Mouse (Mus musculus): ENCODE measurements around the gene Dcaf8. TPM values are rescaled to one million over a fixed set of nuclear protein-coding genes. Genes with fewer than 3 reads are reported as not detected.

Gene Dcaf8
- total RNA-seq (2021), result 100 to 1,000 TPM; 132 to 146 TPM
- long read RNA-seq, experiment 1, transcript Dcaf8-202 (14 exons, 2,754 nt), result minor isoform, 85 of 329 reads
- long read RNA-seq, experiment 1, transcript Dcaf8-206 (14 exons, 2,859 nt), result major isoform, 194 of 329 reads
- long read RNA-seq, experiment 1, partial matches to known transcripts, result 18 of 329 reads
- long read RNA-seq, experiment 1, other reads (novel, unspliced or antisense), result 32 of 329 reads
- long read RNA-seq, experiment 2, full-length matches to known transcripts, result 246 of 283 reads
- long read RNA-seq, experiment 2, partial matches to known transcripts, result 18 of 283 reads
- long read RNA-seq, experiment 2, other reads (novel, unspliced or antisense), result 19 of 283 reads

DNA sequence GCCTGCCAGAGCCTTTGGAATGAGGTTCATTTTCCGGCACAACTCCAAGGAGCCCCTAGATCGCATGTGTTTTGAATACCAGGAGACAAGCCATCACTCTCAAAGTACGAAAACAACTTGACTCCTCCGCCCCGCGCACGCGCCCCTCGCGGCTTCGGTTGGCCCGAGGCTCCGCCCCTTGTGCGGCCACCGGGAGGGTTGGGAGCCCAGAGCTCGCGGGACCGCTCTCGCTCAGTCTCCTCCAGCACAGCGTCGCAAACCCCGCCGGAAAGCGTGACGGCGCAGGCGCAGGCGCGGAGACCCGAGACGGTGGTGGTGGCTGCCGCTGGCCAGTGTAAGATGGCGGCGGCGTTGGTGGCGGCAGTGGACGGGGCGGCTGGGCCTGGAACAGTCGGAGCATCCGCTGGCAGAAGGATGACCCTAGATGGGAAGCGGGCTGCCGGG lies at the start of gene Dcaf8:
TSS of gene Dcaf8 (plus strand) at position 250 of the 444 bp plus-strand sequence.
- peak; percentile 98 for DNase-seq

DNA sequence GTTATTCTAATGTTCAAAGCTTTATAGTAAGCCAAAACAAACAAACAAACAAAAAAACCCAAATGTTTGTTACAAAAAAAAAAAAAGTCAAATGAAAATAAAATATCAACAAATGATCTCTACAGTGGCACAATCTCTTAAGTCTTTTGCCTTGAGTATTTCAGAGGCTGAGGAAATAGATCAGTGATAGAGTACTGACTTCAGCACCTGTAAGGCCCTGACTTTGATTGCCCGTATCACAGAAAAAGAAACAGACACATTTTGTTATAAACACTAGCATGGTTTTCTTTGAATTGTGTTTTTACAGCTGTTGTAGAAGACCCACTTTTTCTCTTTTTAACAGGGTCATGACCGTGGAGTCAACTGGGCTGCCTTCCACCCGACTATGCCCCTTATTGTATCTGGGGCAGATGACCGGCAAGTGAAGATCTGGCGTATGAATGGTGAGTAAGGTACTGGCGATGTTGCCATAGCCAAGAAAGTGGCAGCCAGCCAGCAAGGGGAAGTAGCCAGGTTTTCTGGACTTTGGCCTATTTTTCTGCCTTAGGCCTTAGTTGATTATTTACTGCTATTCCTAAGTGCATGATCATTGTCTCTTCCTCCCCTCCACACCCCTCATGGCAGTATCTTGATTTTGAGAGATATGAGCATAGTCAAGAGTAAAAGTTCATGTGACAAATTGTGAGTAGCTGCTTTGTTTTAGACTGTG lies 48.4 kb upstream of the Dcaf8 start:
- no peak for DNase-seq

DNA sequence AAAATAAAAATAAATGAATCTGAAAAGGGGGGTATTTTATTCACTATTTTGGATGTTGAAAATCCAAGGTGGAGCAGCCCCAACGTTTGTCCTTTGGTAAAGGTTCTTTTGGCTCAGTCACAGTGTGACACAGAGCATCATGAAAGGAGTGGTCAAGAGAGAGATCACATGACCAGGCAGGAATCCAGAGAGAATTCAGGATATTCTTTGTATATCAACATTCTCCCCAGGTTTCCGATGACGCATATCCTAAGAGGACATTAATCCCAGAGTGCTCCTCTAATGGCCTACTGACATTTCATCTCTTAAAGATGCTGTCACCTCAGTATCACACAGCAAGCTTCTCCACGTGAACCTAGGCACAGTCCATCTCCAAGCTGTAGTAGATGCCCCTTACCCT lies 44.3 kb upstream of the Dcaf8 start:
- DNase-seq, result no peak

DNA sequence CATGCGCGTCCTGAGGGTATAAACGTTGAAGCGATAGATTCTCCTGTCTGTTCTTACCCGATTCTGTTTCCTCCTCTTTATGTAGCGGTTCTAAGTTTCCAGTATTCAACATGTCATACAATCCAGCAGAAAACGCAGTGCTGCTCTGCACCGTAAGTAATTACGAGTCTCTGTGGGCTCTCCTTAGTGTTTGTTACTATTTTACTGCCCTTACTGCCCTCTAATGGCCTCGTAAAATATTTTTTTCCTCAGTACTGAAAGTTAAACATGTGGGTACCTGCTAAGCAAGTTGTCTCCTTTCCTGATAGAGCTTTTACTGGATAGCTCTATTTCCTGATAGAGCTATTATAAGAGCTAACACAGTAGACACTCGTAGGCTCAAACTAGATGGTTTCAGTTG lies 42.8 kb upstream of the Dcaf8 start:
- no peak for DNase-seq

DNA sequence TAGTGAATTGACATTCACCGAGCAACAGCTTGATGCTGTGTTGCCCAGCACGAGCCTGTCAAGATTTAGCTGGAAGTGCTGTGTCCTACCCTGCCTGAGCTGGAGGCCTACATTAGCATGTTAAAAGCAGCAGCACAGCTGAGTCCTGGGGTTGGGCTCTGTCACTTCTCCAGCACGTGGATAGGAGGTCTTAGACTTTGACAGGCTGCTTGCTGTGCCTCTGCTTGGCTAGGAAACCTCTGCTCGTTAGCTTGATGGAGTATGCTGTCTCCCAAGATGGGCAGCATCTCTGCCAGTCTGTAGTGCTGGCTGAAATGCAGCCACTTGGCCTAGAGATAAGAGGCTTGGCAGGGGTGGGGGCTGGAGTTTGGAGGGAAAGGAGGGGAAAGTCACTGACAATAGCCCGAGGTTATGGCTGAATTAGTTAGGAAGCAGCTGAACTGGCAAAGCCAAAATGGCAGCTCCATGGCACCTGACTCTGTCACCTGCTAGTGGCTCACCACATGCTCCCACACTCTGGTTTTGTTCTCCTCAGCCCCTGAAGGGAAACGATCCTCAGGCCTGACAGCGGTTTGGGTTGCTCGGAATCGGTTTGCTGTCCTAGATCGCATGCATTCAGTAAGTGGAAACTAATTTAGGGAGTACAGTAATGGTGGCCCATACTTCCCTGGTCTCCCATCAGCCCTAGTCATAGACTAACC lies 40.0 kb upstream of the Dcaf8 start:
- no peak for DNase-seq

DNA sequence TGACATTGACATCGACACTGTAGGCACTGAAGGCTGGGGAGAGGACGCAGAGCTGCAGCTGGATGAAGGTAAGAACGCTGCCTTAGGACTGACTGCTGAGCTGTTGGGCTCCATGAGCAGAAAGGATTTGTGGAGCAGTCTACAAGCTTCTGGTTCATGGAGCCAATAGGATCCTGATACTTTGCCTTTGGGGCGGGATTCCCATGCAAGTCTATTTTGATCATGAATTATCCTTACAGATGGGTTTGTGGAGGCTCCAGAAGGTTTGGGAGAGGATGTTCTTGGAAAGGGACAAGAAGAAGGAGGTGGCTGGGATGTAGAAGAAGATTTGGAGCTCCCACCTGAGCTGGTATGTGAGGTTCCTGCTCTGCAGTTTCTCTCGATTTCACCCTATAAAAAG lies 30.9 kb upstream of the Dcaf8 start:
- DNase-seq, result no peak

DNA sequence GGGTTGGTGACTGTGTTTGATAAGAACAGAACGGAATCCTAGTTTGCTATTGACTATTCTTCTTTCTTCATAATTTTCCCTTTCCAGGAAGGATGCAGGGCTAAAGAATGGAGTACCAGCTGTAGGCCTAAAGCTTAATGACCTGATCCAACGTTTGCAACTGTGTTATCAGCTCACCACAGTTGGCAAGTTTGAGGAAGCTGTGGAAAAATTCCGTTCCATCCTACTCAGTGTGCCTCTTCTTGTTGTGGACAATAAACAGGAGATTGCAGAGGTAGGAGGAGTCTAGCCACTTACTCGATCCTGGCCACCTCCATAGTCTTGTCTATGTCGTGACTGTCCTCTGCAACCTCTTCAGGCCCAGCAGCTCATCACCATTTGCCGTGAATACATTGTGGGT lies 28.8 kb upstream of the Dcaf8 start:
- no peak for DNase-seq

DNA sequence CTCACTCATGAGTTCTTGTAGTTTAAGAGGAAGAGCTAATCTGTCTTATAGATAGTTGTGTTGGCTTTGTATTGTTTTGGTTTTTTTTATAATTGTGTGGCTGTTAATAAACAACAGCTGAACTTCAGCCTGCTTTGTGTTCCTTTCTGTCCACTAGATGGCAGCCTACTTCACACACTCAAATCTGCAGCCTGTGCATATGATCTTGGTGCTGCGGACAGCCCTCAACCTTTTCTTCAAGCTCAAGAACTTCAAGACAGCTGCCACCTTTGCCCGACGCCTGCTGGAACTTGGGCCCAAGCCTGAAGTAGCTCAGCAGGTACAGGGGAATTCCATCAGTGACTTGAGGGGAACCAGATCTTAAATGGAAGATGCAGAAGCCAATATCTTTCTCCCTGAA lies 28.2 kb upstream of the Dcaf8 start:
- no peak for DNase-seq

DNA sequence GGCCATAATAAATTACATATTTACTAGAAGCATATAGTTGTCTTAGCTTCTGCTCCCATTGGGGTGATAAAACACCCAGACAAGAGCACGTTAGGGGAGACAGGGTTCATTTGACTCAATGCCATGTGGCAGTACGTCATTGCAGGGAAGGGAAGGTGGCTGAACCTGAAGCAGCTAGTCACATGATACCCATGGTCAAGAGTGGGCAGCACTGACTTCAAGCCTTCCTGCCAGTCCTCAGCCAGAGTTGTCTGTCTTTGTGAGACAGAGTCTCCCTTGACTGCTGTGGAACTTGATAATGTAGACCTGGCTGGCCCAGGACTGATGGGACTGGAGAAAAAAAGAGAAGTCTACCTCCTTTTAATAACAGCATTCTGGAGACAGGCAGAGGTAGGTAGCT lies 25.2 kb upstream of the Dcaf8 start:
- no peak for DNase-seq

DNA sequence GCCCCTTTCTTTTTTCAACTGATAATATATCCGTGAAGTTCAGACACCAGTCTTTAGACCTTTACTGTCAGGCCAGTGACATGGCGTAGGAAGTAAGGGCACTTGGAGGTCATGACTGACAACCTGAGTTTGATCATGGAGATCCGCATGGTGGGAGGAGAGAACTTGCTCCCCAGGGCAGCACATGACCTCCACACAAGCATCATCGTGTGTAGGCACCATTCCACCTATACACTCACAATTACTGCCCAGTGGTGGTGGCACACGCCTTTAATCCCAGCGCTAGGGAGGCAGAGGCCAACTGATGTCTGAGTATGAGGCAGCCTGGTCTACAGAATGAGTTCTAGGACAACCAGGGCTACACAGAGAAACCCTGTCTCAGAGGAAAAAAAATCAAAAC lies 23.3 kb upstream of the Dcaf8 start:
- no peak for DNase-seq

DNA sequence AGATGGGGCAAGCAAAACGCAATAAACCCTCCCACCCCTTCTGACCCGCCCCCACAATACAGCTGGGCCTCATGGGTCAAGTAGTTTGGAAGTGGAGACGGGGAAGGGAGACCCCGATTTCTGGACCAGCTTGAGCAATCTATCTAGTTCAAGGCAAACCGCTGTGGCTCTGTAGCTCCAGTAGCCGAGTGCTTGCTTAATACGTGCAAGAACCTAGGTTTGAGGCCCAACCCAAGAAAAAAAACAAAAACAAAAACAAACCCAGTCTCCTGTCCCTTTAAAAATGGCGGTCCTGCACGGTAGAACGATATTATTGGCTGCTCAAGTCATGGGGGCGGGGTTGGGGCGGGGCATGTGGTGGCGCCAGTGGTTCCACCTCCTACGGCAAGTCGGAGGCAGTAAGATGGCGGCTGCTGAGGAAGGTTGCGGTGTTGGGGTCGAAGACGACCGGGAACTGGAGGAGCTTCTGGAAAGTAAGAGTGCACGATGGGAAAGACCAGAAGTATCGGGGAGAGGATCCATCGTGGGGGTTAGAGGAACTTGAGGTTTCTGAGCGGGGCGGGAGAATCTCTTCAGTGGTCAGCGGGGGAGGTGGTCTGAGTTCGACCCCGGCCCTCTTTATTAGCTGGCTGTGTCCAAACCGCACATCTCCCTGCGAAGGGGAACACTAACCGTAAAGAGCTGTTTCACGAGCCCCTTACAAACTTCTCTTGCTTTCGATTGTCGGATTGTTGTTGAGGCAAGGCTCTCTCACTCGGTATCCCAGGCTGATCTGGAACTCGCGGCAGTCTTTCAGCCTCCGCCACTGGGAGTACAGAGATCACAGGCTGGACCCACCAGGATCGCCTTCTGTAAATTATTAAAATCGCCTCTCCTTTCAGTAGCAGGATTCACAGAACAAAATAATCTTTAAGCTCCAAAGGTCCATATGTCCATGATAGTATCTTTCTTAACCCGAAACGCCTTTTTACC lies 21.2 kb upstream of the Dcaf8 start, which contains the start of gene Pex19:
TSS of gene Pex19 (plus strand) at position 380 of the 972 bp plus-strand sequence.
- DNase-seq, result peak; percentile 69

DNA sequence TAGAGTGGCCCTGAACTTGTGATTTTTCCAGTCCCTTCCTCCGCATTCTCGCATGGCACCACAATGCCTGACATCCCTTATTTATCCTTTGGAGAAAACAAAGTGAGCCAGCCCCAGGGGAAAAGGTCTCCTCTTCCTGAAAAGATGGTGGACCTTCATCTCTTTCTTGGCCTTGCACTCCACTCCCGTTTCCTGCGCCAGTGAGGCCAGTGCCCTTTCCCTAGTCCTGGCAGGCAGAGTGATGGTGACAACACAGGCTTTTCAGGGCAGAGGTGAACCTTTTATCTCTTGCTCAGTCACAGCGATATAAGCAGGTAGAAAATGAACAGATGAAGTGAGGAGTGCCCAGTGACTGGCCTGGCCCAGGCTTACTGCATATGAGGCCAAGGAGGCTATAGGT lies 20.4 kb upstream of the Dcaf8 start:
- no peak for DNase-seq

DNA sequence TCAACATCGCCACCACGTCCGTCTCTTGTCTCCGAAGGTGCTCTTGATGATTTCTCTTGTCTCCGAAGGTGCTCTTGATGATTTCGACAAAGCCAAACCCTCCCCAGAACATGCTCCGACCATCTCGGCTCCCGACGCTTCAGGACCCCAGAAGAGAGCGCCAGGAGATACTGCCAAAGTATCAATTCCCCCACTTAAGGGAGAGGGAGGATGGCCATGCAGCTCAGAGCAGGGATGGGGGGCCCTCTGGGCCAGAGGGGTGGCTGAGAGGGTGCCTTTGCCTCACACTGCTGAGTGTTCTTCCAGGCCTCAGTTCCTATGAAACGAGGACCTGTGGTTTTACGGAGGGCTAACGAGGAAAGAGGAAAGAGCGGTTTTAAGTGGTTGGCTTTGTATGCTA lies 19.3 kb upstream of the Dcaf8 start:
- DNase-seq, result no peak

DNA sequence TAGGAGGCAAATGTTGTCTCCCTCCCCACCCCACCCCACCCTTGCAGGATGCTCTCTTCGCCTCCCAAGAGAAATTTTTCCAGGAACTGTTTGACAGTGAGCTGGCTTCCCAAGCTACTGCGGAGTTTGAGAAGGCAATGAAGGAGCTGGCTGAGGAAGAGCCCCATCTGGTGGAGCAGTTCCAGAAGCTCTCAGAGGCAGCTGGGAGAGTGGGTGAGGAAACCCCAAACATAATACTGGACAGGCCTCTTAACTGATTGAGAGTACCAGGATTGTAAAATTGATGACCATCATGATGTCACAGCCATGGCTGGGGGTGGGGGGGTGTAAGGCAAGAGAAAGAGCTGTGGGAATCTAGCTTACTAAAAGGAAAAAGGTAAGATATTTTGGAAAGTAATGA lies 18.8 kb upstream of the Dcaf8 start:
- DNase-seq, result no peak

DNA sequence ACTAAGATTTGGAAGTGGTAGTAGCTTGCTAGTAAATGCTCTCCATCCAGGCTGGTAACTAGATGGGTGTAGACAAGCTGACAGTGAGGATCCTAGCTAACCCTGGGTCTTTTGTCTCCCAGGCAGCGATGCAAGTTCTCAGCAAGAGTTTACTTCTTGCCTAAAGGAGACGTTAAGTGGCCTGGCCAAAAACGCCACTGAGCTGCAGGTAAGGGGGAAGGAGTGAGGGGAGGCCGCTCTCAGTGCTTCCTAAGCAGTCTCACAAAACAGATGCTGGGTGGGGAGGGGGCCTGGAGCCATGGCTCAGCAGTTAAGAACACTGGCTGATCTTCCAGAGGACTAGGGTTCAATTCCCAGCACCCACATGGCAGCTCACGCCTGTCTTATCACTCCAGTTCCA lies 18.1 kb upstream of the Dcaf8 start:
- DNase-seq, result no peak

DNA sequence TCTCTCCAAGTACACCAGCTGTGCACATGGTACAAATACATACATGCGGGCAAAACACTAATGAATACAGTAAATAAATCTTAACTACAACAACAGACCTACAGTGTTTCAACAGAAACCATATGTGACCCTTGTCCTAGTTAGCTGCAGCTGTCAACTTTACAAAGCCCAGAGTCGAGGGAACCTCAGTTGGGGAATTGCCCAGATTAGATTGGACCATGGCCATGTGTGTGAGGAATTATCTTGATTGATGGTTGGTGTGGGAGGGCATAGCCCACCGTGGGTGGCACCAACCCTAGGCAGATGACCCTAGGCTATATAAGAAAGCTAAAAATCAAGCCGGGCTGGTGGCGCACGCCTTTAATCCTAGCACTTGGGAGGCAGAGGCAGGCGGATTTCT lies 15.6 kb upstream of the Dcaf8 start:
- DNase-seq, result no peak

DNA sequence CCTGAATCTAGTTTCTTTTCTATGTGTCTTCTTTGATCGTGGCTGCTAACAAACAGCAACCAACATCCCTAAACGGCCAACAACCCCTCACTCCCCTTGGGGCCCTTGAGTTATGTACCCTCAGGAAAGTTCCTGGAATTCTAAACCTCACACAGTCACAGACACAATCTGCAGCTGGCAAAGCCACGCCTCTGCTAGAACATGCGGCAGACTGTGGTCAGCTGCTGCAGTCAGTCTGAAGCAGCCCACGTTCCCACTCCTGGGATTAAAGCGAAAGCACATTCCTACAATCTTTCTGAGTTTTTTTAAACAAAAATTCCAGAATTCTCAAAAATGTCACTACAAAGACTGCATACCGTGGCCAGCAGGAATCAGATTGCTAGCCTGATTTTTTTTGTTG lies 14.3 kb upstream of the Dcaf8 start:
- DNase-seq, result peak; percentile 40

DNA sequence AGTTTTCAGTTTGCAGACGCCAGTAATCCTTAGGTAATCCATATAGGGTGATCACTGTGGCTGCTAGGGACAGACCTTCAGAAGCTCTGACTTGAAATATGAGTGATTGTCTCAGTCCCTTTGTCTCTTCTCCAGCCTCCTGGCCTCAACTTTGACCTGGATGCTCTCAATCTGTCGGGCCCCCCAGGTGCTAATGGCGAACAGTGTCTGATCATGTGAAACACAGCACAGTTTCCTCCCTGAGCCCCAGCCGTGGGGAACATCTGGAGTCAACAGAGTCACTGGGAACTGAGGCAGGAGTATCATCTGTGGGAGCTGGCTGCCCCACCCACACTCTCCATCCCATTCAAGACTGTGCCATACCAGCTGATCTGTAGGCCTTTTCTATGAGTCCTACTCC lies 13.8 kb upstream of the Dcaf8 start:
- no peak for DNase-seq

DNA sequence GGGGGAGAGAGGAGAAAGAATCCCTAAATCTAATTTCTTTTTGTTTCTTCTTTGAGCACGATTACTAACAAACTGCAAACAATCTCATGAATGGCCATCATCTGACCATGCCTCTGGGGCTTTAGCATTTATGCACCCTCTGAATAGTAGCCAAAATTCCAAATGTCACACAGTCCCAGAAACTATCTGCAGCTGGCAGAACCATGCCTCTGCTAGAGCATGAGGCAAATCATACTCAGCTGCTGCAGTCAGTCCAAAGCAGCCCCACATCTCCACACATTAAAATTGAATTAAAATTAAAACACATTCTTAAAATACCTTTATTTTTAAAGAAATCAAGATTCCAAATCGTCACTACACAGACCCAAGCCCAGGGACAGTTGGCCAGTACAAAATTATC lies 7.7 kb upstream of the Dcaf8 start:
- DNase-seq, result no peak

DNA sequence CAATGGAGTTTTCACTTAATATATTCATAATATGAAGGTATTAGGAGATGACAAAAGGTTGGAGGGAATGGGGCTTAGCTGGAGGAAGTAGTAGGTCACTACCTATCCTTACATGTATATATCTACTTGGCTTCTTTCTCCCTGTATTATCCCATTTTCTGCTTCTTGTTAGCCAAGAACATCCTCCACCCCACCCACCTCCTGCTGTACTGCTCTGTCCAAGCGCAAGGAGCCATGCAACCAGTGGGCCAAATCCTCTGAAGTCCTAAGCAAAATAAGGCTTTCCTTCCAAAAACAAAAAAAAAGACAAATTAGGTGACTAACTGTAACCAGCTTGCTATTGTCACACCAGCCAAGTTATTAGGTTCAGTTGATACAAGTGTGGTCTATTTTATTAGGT lies 7.1 kb upstream of the Dcaf8 start:
- no peak for DNase-seq

DNA sequence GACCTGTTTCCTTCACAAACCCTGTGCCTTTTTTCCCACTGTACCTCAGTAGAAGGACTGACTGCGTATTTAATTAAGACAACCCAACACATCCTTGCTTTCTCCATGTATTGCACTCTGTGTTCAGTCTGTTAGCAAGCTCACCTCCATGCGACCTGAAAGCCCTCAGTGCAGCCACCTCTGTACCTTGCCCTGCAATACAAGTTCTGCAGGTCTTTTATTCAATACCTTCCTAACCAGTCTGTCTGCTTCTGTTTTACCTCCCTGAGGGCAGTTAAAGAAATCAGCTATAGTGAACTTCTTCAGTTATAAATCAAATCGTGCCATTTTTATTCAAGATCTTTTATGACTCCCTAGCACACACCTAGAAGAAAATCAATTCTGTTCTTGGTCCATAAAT lies 6.4 kb upstream of the Dcaf8 start:
- no peak for DNase-seq

DNA sequence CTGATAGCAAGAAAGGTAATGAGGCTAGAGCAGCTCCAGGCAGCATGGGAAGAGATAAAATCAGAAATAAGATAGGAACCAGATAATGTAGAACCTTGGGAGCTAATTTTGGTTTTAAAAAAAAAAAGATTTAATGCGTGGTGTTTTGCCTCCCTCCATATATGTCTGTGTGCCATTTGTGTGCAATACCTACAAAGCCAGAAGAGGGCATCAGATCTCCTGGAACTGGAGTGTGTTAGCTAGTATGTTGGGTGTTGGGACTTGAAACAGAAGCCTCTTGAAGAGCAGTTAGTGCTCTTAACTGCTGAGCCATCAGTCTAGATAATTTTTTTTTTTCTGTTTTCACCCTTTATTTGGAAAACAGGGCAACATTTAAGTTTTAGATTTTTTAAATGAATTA lies 4.3 kb upstream of the Dcaf8 start:
- DNase-seq, result peak; percentile 19
